Mouse (Mus musculus) erythroblast, embryonic 14.5 days (primary cell): ENCODE data around the gene Fen1.

ENCODE experiments used
- GATA1 ChIP-seq: IDR thresholded peaks from 2 replicates; pipeline ENCODE4 v1.6.1; 2012; ENCODE audit warnings: low read length, inconsistent platforms, mixed read lengths
- TAL1 ChIP-seq: IDR thresholded peaks from 3 replicates; pipeline ENCODE4 v1.6.1; 2012; ENCODE audit warnings: low read length, inconsistent platforms, mixed read lengths

DNA sequence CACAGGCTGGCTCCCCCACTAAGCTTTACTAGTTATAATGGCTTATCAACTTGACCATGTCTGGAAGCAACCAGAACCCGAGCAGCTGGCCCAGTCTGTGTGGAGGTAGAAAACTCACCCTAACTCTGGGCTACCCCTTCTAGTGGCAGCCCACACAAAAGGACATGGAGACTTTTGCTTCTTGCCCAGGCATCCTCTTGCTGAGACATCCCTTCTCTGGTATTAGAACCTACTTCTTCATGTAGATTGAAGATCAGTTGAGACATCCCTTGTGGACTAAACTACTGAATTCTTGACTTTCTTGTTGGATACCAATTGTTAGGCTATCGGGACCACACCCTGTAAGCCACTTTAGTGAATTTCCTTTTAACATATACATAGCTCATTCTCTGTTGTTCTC, 5.7 kb downstream of the Fen1 start:
- TF ChIP-seq TAL1 (no peak), GATA1 (no peak)
